Mouse (Mus musculus): Measurements from ENCODE around the gene Fbxl17.

Gene Fbxl17

GRCm38 (mm10) chr17:63053311-63053710 lies 446.5 kb downstream of the Fbxl17 start:
- in situ Hi-C loops (cut with MboI) = no loop called here

- in situ Hi-C loops (cut with MboI) = no loop called here
Observed at GRCm38 (mm10) chr17:63046401-63046800, 453.4 kb downstream of the Fbxl17 start.

- in situ Hi-C loops (cut with MboI) = no loop called here
Observed at GRCm38 (mm10) chr17:63045297-63045696, 454.5 kb downstream of the Fbxl17 start.

GRCm38 (mm10) chr17:63043046-63043675 lies 456.7 kb downstream of the Fbxl17 start:
- in situ Hi-C loops (cut with MboI) = no loop called here

GRCm38 (mm10) chr17:63037562-63037961 lies 462.3 kb downstream of the Fbxl17 start:
- in situ Hi-C loops (cut with MboI) = no loop called here

GRCm38 (mm10) chr17:63033141-63033540 lies 466.7 kb downstream of the Fbxl17 start:
- in situ Hi-C loops (cut with MboI) = no loop called here

GRCm38 (mm10) chr17:63029105-63029504 lies 470.7 kb downstream of the Fbxl17 start:
- in situ Hi-C loops (cut with MboI) = no loop called here

- in situ Hi-C loops (cut with MboI) = no loop called here
Observed at GRCm38 (mm10) chr17:63025238-63025637, 474.6 kb downstream of the Fbxl17 start.

GRCm38 (mm10) chr17:63017605-63018167 lies 482.1 kb downstream of the Fbxl17 start:
- in situ Hi-C loops (cut with MboI) = no loop called here

- in situ Hi-C loops (cut with MboI) = no loop called here
Observed at GRCm38 (mm10) chr17:63012571-63012923, 487.3 kb downstream of the Fbxl17 start.

GRCm38 (mm10) chr17:63011893-63012570 lies 487.8 kb downstream of the Fbxl17 start:
- in situ Hi-C loops (cut with MboI) = no loop called here

GRCm38 (mm10) chr17:63010830-63011229 lies 489.0 kb downstream of the Fbxl17 start:
- in situ Hi-C loops (cut with MboI) = no loop called here

- in situ Hi-C loops (cut with MboI) = no loop called here
Observed at GRCm38 (mm10) chr17:63008788-63009187, 491.0 kb downstream of the Fbxl17 start.

GRCm38 (mm10) chr17:63008277-63008676 lies 491.5 kb downstream of the Fbxl17 start:
- in situ Hi-C loops (cut with MboI) = no loop called here

GRCm38 (mm10) chr17:63007876-63008275 lies 491.9 kb downstream of the Fbxl17 start:
- in situ Hi-C loops (cut with MboI) = no loop called here

Measured in mature B cell (primary cell).